Mouse (Mus musculus) small intestine, adult 2 months (tissue): Measurements from ENCODE around the gene Cog7. TPM values are rescaled to one million over a fixed set of nuclear protein-coding genes. Genes with fewer than 3 reads are reported as not detected.

ENCODE experiments used
- H3K27ac ChIP-seq: fragments of 200-500 bp; 2 replicates; pipeline ENCODE4 v1.5.1; 2012; ENCODE audit warnings: low read depth, low read length, control low read depth, inconsistent platforms; ENCODE audit not compliant: insufficient read depth
- H3K27me3 ChIP-seq: fragments of 200-500 bp; 2 replicates; pipeline ENCODE4 v1.6.1; 2012; ENCODE audit warnings: mild to moderate bottlenecking, moderate library complexity, low read length, inconsistent platforms; ENCODE audit not compliant: control insufficient read depth, insufficient read depth
- H3K36me3 ChIP-seq: fragments of 200-500 bp; 2 replicates; pipeline ENCODE4 v1.6.1; 2012; ENCODE audit warnings: mild to moderate bottlenecking, low read length, control low read depth, inconsistent platforms; ENCODE audit not compliant: control insufficient read depth, insufficient read depth
- H3K4me1 ChIP-seq: fragments of 200-500 bp; 2 replicates; pipeline ENCODE4 v1.6.1; 2012; ENCODE audit warnings: low read length, inconsistent platforms, mixed read lengths; ENCODE audit not compliant: control insufficient read depth, insufficient read depth, insufficient read length
- H3K4me3 ChIP-seq: fragments of 200-500 bp; 2 replicates; pipeline ENCODE4 v1.5.1; 2012; ENCODE audit warnings: low read depth, mild to moderate bottlenecking, control low read depth, inconsistent platforms, low read length, moderate library complexity
- CTCF ChIP-seq: fragments of 200-500 bp; IDR thresholded peaks from 2 replicates; pipeline ENCODE4 v1.5.1; 2012; ENCODE audit warnings: low read depth, mild to moderate bottlenecking, control low read depth, inconsistent platforms, low read length, moderate library complexity, mixed read lengths; ENCODE audit not compliant: insufficient replicate concordance, insufficient read length; ENCODE audit errors: extremely low read depth
- POLR2A ChIP-seq: fragments of 200-500 bp; IDR thresholded peaks from 2 replicates; pipeline ENCODE4 v1.6.1; 2012; ENCODE audit warnings: low read depth, mild to moderate bottlenecking, control low read depth, inconsistent platforms, low read length, moderate library complexity
- WGBS: fragments of 180-500 bp; shearing (Covaris S2); methylation state at CpG from one replicate; pipeline ENCODE4 v1.1.7; 2018; 5-methylcytosine and 5-hydroxymethylcytosine counted together
- polyA plus RNA-seq: library from polyadenylated mRNA; depleted of rRNA; stranded (reverse); fragments of >200 nt; gene quantifications from 2 replicates; pipeline ENCODE4 v1.2.3, GENCODE M21; 2012

Cog7 gene
- polyA plus RNA-seq, 1 experiment, result 20.2 TPM

- Histone ChIP-seq H3K4me1 (no peaks in the 10 kb centered on the region; the same call in 1 of the 2 replicates), H3K27me3 (no peaks in the 10 kb centered on the region), H3K36me3 (peaks cover 26% of the 10 kb centered on the region), H3K27ac (0 out of 2 replicates have a peak overlapping the region, but pooled peaks have one; percentile 10), H3K4me3 (no peak overlapping the region)
- WGBS, result 77% methylated on average over 11 of the region's 11 CpGs
- TF ChIP-seq CTCF (no peak), POLR2A (no peak)
Measured at GRCm38 (mm10) chr7:121954891-121955669, 26.4 kb downstream of the Cog7 start.

DNA sequence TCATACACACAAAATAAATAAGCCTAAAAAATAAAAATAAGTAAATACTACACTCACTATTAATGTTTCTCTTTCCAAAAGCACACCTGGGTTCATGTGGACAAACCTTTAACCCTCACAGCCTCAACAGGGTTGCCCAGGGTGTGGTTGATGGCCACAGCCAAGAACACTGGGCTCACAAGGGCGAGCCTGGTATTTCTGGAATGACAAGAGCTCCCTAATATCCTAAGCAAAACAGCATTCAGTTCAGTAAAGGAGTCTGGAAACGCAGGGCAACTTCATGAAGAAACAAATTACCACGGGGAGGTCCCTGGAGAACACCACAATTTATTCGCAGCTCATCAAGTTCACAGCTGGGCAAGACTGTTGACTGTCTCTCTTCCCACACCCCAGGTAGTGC, 34.0 kb downstream of the Cog7 start:
- Histone ChIP-seq H3K4me3 (no peak overlapping the region), H3K27me3 (no peaks in the 10 kb centered on the region), H3K27ac (no peak overlapping the region), H3K4me1 (no peaks in the 10 kb centered on the region), H3K36me3 (peaks cover 24% of the 10 kb centered on the region)
- 55% methylated on average over 4 of the region's 4 CpGs for WGBS
- TF ChIP-seq POLR2A (no peak), CTCF (no peak)

DNA sequence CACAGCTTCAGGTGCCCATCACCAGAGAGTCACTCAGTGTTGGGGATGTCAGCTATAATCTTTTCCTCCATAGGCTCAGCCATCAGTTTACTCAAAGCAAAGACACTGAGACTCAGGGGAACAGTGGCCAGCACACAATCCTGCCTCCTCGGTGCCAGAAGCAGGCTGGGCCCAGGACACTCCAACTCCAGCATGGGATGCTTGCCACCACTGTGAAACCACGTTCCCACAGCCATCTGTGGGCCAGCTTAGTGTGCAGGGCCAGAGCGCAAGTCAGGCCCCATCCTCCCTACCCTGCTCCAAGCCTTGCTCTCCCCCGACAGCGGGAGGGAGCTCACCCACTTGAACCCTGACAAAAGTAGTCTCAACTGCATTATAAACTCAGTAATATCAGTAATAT, 35.3 kb downstream of the Cog7 start:
- Histone ChIP-seq H3K27me3 (no peaks in the 10 kb centered on the region), H3K36me3 (peaks cover 24% of the 10 kb centered on the region), H3K4me3 (no peak overlapping the region), H3K27ac (no peak overlapping the region), H3K4me1 (no peaks in the 10 kb centered on the region)
- no peak for TF ChIP-seq CTCF
- no peak for TF ChIP-seq POLR2A
- 86% methylated on average over 5 of the region's 5 CpGs for WGBS

- no peak overlapping the region for H3K27ac ChIP-seq
- no peak overlapping the region for H3K4me3 ChIP-seq
- H3K4me1 ChIP-seq, result no peaks in the 10 kb centered on the region
- TF ChIP-seq CTCF, result no peak
- no peak for TF ChIP-seq POLR2A
- no peaks in the 10 kb centered on the region for H3K27me3 ChIP-seq
- WGBS, result 84% methylated on average over 2 of the region's 2 CpGs
- H3K36me3 ChIP-seq, result peaks cover 12% of the 10 kb centered on the region
Measured at GRCm38 (mm10) chr7:121942371-121942770, 39.1 kb downstream of the Cog7 start.

DNA sequence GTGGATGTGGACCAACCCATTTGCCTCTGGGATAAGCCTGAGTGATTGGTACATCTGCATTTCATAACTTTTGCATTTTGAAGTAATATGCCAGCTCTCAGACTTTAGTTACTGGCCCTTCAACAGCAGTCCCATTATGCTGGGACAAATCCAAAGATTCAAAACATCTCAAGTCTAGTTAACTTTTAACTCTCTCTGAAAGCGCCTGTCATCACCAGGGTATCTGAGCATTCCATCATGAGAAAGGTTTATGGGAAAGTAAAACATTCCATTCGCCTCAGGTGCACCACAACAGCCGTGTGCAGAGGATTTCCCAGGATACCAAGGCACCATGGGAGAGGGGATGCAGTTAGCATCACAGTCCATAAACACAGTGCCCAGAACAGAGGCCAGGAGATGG, 39.9 kb downstream of the Cog7 start:
- no peak overlapping the region for H3K27ac ChIP-seq
- H3K4me1 ChIP-seq, result no peaks in the 10 kb centered on the region
- H3K4me3 ChIP-seq, result no peak overlapping the region
- TF ChIP-seq POLR2A (no peak), CTCF (no peak)
- peaks cover 15% of the 10 kb centered on the region for H3K36me3 ChIP-seq
- WGBS, result 88% methylated on average over 3 of the region's 3 CpGs
- no peaks in the 10 kb centered on the region for H3K27me3 ChIP-seq

GRCm38 (mm10) chr7:121941016-121941415, 40.5 kb downstream of the Cog7 start:
- TF ChIP-seq POLR2A (no peak), CTCF (no peak)
- H3K36me3 ChIP-seq, result peaks cover 16% of the 10 kb centered on the region
- H3K4me3 ChIP-seq, result no peak overlapping the region
- H3K4me1 ChIP-seq, result no peaks in the 10 kb centered on the region
- 80% methylated on average over 3 of the region's 3 CpGs for WGBS
- no peaks in the 10 kb centered on the region for H3K27me3 ChIP-seq
- no peak overlapping the region for H3K27ac ChIP-seq

- Histone ChIP-seq H3K36me3 (peaks cover 16% of the 10 kb centered on the region), H3K27ac (no peak overlapping the region), H3K4me3 (no peak overlapping the region), H3K27me3 (no peaks in the 10 kb centered on the region), H3K4me1 (no peaks in the 10 kb centered on the region)
- no peak for TF ChIP-seq CTCF
- no peak for TF ChIP-seq POLR2A
- 44% methylated on average over 4 of the region's 4 CpGs for WGBS
Measured at GRCm38 (mm10) chr7:121939729-121940128, 41.8 kb downstream of the Cog7 start.
